Mouse (Mus musculus) liver, embryonic 11.5 days (tissue): ENCODE data around the gene Ckap2l. TPM values are rescaled to one million over a fixed set of nuclear protein-coding genes. Genes with fewer than 3 reads are reported as not detected.

Experiments used
- ATAC-seq: fragments of 200-750 bp; cut with Nextera tagmentation; replicated peaks from 2 replicates; pipeline ENCODE4 v1.8.0; 2017; ENCODE audit warnings: moderate number of reproducible peaks, mild to moderate bottlenecking, moderate TSS enrichment, moderate library complexity; ENCODE audit not compliant: low FRiP score
- DNase-seq: peaks from one replicate; pipeline ENCODE4 v3.0.0-alpha.2; 2017; ENCODE audit warnings: low spot score
- H3K27ac ChIP-seq: fragments of 300-500 bp; sonication (generic); 2 replicates; pipeline ENCODE4 v1.5.1; 2014; ENCODE audit warnings: mild to moderate bottlenecking, low read depth, low read length, control low read depth
- H3K27me3 ChIP-seq: fragments of 300-500 bp; sonication (generic); replicated peaks from 2 replicates; pipeline ENCODE4 v1.6.1; 2014; ENCODE audit warnings: low read length, mixed read lengths; ENCODE audit not compliant: control insufficient read depth, insufficient read depth
- H3K36me3 ChIP-seq: fragments of 300-500 bp; sonication (generic); 2 replicates; pipeline ENCODE4 v1.6.1; 2014; ENCODE audit warnings: mild to moderate bottlenecking, low read length, moderate library complexity, mixed read lengths; ENCODE audit not compliant: control insufficient read depth, insufficient read depth
- H3K4me1 ChIP-seq: fragments of 300-500 bp; sonication (generic); replicated peaks from 2 replicates; pipeline ENCODE4 v1.6.1; 2014; ENCODE audit warnings: low read length, mixed read lengths; ENCODE audit not compliant: control insufficient read depth, insufficient read depth
- H3K4me2 ChIP-seq: fragments of 300-500 bp; sonication (generic); 2 replicates; pipeline ENCODE4 v1.6.1; 2014; ENCODE audit warnings: mild to moderate bottlenecking, control low read depth, moderate library complexity
- H3K4me3 ChIP-seq: fragments of 300-500 bp; sonication (generic); 2 replicates; pipeline ENCODE4 v1.5.1; 2014; ENCODE audit warnings: low read depth, low read length, control low read depth
- H3K9ac ChIP-seq: fragments of 300-500 bp; sonication (generic); 2 replicates; pipeline ENCODE4 v1.6.1; 2014; ENCODE audit warnings: low read depth, low read length, control low read depth
- H3K9me3 ChIP-seq: fragments of 300-500 bp; sonication (generic); 2 replicates; pipeline ENCODE4 v1.6.1; 2016; ENCODE audit warnings: low read length, inconsistent platforms, mixed read lengths; ENCODE audit not compliant: control insufficient read depth
- WGBS: fragments of 180-500 bp; shearing (Covaris S2); extraction: QIAGEN DNeasy Blood & Tissue Kit; methylation state at CpG from one replicate; pipeline ENCODE4 v1.1.7; 2014; 5-methylcytosine and 5-hydroxymethylcytosine counted together
- polyA plus RNA-seq: library from polyadenylated mRNA; unstranded; fragments of >200 nt; fragmentation: Nextera tagmentation; extraction: Ambion mirVana; gene quantifications from 2 replicates; pipeline ENCODE4 v1.2.1, GENCODE M21; 2014

Ckap2l gene
- polyA plus RNA-seq, 1 experiment from 2014 or later: 55.1 TPM

- Histone ChIP-seq H3K27ac (peak overlapping the region; percentile 98), H3K9me3 (no peaks in the 10 kb centered on the region), H3K36me3 (no peaks in the 10 kb centered on the region), H3K4me1 (peaks cover 34% of the 10 kb centered on the region), H3K27me3 (no peaks in the 10 kb centered on the region), H3K4me3 (no peak overlapping the region), H3K9ac (peak overlapping the region; percentile 71), H3K4me2 (peak overlapping the region; percentile 40)
- DNase-seq: no peak
- 59% methylated on average over 7 of the region's 7 CpGs for WGBS
- ATAC-seq: no peak
These were observed 69.9 kb downstream of the Ckap2l start for GRCm38 (mm10) chr2:129227011-129227529.

GRCm38 (mm10) chr2:129226296-129226851 lies 70.6 kb downstream of the Ckap2l start:
- 24% methylated on average over 11 of the region's 11 CpGs for WGBS
- Histone ChIP-seq H3K4me3 (no peak overlapping the region), H3K4me2 (peak overlapping the region; percentile 45), H3K27me3 (no peaks in the 10 kb centered on the region), H3K9me3 (no peaks in the 10 kb centered on the region), H3K9ac (peak overlapping the region; percentile 71), H3K4me1 (peaks cover 31% of the 10 kb centered on the region), H3K36me3 (no peaks in the 10 kb centered on the region), H3K27ac (peak overlapping the region; percentile 98)
- ATAC-seq: peak; percentile 96
- DNase-seq: peak; percentile 73

GRCm38 (mm10) chr2:129225251-129225819 lies 71.7 kb downstream of the Ckap2l start:
- DNase-seq (no peak), ATAC-seq (no peak)
- 83% methylated on average over 17 of the region's 17 CpGs for WGBS
- Histone ChIP-seq H3K4me1 (peaks cover 27% of the 10 kb centered on the region), H3K27ac (peak overlapping the region; percentile 98), H3K4me3 (no peak overlapping the region), H3K9ac (0 out of 2 replicates have a peak overlapping the region, but pooled peaks have one; percentile 39), H3K27me3 (no peaks in the 10 kb centered on the region), H3K36me3 (no peaks in the 10 kb centered on the region), H3K9me3 (no peaks in the 10 kb centered on the region), H3K4me2 (peak overlapping the region; percentile 45)

GRCm38 (mm10) chr2:129224178-129224577 lies 72.8 kb downstream of the Ckap2l start:
- Histone ChIP-seq H3K36me3 (no peaks in the 10 kb centered on the region), H3K4me3 (no peak overlapping the region), H3K4me2 (no peak overlapping the region), H3K27me3 (no peaks in the 10 kb centered on the region), H3K9me3 (no peaks in the 10 kb centered on the region), H3K27ac (peak overlapping the region; percentile 65), H3K4me1 (peaks cover 24% of the 10 kb centered on the region), H3K9ac (no peak overlapping the region; the same call in 1 of the 2 replicates)
- no peak for ATAC-seq
- DNase-seq: no peak
- WGBS: 81% methylated on average over 4 of the region's 4 CpGs

- H3K4me1 ChIP-seq: peaks cover 15% of the 10 kb centered on the region
- no peak overlapping the region for H3K4me2 ChIP-seq
- H3K27me3 ChIP-seq: no peaks in the 10 kb centered on the region
- H3K4me3 ChIP-seq: no peak overlapping the region
- H3K36me3 ChIP-seq: no peaks in the 10 kb centered on the region
- H3K27ac ChIP-seq: no peak overlapping the region
- H3K9ac ChIP-seq: no peak overlapping the region
- DNase-seq (no peak), ATAC-seq (no peak)
- no peaks in the 10 kb centered on the region for H3K9me3 ChIP-seq
- 70% methylated on average over 9 of the region's 9 CpGs for WGBS
These were observed 75.8 kb downstream of the Ckap2l start for GRCm38 (mm10) chr2:129221097-129221632.

- Histone ChIP-seq H3K4me3 (no peak overlapping the region), H3K27me3 (no peaks in the 10 kb centered on the region), H3K4me1 (peaks cover 13% of the 10 kb centered on the region), H3K27ac (no peak overlapping the region), H3K36me3 (no peaks in the 10 kb centered on the region), H3K9me3 (no peaks in the 10 kb centered on the region), H3K9ac (no peak overlapping the region), H3K4me2 (no peak overlapping the region)
- 82% methylated on average over 4 of the region's 4 CpGs for WGBS
- ATAC-seq (no peak), DNase-seq (no peak)
These were observed 78.4 kb downstream of the Ckap2l start for GRCm38 (mm10) chr2:129218537-129219105.

Other genes with a start within 250 kb of the Ckap2l start
- gene Vinac1, start 249.0 kb downstream of the Ckap2l start, polyA plus RNA-seq: 0.05 and 0.06 TPM in 2 replicates
- 5.2 and 6.1 TPM in 2 replicates for gene Ttl, start 231.3 kb downstream of the Ckap2l start, polyA plus RNA-seq
- 52.5 and 52.7 TPM in 2 replicates for gene Polr1b, start 196.2 kb downstream of the Ckap2l start, polyA plus RNA-seq
- gene Chchd5, start 167.5 kb downstream of the Ckap2l start, polyA plus RNA-seq: 18.6 and 19.5 TPM in 2 replicates
- 69.5 and 71.8 TPM in 2 replicates for gene Slc20a1, start 98.4 kb downstream of the Ckap2l start, polyA plus RNA-seq
- gene Il1a, start 12.8 kb upstream of the Ckap2l start, polyA plus RNA-seq: 2.2 and 2.5 TPM in 2 replicates
- gene Il1b, start 73.9 kb upstream of the Ckap2l start, polyA plus RNA-seq: 0.25 and 0.66 TPM in 2 replicates
- gene F830045P16Rik, start 239.4 kb upstream of the Ckap2l start, polyA plus RNA-seq: not detected in 2 replicates